Mouse (Mus musculus): ENCODE data around the gene Zfp811.

- peak; percentile 62 for TF ChIP-seq CTCF (IDR thresholded peaks at IDR 0.05; ENCODE audit: low read depth)
- TF ChIP-seq EP300 (optimal IDR thresholded peaks at IDR 0.05): no peak
Measured at GRCm38 (mm10) chr17:32753634-32754033, 56.1 kb downstream of the Zfp811 start.

Data from stomach, postnatal 0 days (tissue).